Mouse (Mus musculus) adipocyte (in vitro differentiated cells): Measurements from ENCODE around the gene C1qa.

ENCODE experiments used
- DNase-seq: peaks from one replicate; pipeline ENCODE4 v3.0.0-alpha.2; 2016; ENCODE audit warnings: low spot score

Gene C1qa

DNA sequence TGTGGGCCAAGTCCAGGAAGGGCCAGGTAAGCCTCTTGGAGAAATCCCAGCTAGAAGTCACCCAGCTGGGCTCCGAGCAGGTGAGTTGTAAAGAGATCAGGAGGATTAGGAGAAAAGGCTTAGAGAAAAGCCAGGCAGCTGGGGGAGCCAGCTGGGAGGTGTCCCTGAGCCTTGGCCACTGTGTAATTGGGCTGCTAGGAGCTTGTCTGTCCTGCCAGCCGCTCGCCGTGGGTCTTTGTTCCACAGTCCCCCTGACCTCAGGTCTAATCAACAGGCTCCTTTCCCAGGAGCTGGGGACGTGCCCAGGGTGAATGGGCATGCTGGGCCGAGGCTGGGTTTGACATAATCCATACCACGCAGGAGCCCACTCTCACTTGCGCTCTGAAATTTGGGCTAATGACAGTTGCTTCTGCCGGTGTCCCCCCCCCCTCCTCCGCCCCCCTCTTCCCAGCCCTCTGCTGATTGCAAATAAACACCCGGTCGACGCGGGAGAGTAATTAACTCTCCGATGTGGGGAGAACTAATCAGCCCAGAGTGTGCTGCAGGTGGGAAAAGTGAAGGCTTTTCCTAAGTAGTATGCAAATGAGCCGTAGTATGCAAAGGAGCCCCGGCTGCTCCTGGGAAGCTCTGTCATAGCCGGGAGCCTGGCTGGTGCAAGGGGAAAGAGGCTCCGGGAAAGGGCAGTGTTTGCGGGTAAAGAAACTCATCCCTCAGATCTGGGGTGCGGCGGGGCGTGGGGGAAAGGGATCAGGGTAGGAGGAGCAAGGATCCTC lies 6.3 kb upstream of the C1qa start:
- DNase-seq, result no peak

DNA sequence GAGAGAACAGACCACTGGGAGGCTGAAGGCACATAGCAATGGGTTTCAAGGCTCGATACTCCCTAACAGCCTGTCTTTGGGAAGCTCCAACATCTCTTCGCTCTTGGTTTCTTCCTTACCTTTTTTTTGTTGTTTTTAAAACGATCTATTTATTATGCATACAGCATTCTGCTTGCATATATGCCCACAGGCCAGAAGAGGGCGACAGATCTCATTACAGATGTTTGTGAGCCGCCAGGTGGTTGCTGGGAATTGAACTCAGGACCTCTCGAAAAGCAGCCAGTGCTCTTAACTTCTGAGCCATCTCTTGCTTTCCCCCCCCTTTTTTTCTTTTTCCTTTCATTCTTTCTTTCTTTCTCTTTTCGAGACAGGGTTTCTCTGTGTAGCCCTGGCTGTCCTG lies 551 bp upstream of the C1qa start:
- no peak for DNase-seq

DNA sequence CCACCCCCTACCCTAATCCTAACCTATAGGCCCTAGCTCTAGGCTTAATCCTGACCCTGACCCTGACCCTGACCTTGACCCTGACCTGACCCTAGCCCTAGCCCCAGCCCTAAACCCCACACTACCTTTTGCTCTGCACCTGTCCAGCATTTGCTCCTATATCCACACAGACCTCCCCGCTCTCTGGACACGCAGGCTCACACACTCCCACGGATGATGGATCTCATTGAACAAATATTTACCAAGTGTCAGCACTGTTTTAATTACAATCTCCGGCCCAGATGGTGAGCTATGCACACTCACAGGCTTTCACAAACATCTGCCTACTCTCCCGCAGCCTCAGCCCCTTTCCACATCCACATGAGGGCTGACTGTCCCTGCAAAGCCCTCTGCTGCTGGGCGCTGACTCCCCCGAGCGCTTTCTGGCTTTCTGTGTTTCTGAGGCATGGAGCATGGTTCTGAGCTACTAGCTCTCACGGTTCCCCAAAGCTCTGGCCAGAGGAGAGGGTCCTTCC lies 462 bp downstream of the C1qa start:
- no peak for DNase-seq

DNA sequence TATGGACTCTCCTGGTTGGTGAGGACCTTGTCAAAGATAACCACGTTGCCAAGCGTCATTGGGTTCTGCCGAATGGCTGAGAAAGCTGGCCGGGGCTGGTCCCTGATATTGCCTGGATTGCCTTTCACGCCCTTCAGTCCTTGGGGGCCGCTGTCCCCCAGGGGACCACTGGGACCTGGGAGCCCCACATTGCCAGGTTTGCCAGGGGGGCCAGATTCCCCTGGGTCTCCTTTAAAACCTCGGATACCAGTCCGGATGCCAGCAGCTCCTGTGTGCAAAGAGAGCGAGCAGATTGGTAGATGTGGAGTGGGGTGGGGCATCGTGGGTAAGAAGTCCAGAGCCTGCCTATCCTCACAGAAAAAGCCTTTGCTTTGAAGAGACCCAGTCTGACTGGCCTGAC lies 2.1 kb downstream of the C1qa start:
- no peak for DNase-seq

DNA sequence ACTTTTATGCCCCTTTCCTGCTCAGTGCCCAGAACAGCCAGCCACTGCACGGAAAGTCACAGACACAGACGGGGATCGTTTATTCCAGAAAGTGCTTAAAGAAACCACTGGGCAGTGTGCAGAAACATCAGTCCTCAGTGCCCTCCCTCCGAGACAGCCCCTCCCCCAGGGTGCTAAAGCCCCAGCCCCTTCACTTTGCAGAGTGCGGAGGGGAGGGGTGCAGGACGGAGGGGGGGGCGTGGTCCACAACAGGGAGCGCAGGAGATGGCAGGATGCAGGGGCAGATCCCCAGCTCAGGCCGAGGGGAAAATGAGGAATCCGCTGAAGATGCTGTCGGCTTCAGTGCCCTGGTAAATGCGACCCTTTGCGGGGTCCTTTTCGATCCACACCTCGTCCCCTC lies 2.7 kb downstream of the C1qa start:
- DNase-seq, result no peak

DNA sequence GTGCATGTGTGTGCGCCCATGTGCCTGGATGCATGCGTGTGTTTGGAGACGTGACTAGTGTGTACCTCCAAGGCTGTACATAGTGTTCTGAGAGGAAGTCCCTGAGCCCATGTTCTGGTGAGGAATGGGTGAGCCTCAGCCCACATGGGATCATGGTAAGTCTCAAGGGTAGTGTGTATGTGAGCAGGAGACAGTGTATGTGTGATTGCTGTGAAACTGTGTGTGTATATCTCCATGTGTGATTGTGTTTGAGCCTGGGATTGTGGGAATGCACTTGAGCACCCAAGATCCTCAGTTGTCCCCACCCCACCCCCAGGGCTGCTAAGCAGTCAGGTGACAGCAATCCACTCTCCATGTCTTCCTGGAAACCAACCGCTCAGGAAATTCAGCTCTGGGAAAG lies 3.8 kb downstream of the C1qa start:
- no peak for DNase-seq

DNA sequence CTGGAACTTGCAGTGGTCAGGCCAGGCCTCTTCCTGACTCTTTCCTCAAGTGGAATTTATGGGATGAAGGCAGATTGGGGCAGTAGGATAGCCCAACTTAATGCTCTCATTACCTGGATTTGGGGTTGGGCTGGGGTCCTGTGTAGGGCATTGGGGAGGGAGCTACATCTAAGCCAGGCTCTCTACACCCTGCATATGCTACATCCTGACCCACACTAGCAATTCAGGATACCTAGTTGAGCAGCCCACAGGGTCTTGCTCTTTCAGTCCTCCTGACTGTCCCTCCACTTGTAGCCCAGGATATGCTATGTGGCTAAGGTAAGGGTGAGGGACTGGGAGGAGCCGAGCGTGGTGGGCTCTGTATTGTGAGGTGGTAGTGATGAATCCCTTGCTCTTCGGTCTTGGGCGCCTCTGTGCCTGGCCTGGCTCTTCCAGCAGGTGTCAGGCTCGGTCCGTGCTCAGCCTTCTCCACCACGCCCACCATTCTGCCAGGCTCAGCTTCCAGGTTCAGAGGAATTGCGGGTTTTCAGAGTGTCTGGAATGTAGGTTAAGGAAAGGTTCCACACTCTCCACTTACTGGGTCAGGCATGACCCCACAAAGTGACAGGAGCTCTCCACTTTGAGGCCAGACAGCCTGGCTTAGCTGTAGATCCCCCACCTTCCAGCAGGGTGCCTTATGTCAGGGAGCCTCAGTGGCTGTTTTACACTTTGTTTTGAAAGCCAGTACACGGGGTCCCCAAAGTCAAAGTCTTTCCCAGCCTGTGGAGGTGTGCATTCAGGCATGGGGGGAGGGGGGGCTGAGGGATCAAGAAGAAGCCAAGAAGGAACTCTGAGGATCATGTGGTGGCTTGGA lies 4.7 kb downstream of the C1qa start:
- peak; percentile 30 for DNase-seq

DNA sequence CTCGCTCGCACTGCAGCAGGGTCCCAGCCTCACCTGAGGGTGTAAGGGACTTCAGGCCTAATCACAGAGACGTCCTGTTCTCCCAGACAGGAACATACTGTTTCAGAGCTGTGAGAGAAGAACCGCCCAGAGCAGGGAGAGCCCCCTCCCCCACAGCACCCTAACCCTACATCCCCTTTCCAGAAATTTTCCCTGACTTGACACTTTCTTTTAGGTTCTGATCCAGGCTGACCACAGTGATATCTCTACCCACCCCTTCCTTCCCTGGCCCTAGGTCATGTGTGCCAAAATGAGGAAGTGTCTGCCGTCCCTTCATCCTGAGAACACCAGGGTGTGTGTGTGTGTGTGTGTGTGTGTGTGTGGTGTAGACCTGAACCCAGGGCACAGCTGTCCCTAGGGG lies 5.8 kb downstream of the C1qa start, which contains the start of gene C1qc:
TSS of gene C1qc (minus strand) at position 255 of the 400 bp plus-strand sequence.
- no peak for DNase-seq

DNA sequence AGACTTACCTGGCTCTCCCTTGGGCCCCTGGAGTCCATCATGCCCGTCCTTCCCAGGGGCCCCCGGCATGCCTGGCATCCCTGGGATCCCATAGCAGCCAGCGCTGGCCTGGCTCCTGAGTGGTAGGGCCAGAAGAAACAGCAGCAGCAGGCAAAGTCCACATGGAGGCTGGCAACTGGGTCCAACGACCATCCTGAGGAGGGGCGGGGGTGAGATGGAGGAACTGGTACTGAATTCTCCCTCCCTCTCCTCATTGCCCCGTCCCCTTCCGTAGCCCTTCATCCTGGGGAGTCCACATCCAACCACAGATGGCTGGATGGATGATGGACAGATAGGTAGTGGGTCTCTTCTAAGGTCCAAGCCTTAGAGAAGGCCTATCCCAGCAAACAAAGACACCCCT lies 6.2 kb downstream of the C1qa start:
- no peak for DNase-seq

DNA sequence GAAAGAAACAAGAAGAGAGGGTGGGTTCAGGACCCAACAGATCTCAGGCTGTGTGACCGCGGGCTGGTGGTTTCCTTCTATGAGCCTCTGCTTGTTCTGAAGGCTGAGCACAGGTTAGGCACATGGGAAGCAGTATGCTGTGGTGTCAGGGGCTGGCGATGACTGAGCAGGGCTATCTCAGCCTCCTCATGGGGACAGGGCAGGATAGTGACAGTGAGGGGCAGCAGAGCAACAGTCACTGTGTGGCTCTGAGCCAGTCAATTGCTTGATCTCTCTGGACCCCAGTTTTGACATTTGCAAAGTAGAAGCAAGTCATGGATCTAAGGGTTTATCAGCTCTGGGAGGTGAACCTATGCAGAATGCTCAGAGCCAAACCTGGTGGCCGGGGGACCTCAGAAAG lies 7.5 kb downstream of the C1qa start:
- no peak for DNase-seq

DNA sequence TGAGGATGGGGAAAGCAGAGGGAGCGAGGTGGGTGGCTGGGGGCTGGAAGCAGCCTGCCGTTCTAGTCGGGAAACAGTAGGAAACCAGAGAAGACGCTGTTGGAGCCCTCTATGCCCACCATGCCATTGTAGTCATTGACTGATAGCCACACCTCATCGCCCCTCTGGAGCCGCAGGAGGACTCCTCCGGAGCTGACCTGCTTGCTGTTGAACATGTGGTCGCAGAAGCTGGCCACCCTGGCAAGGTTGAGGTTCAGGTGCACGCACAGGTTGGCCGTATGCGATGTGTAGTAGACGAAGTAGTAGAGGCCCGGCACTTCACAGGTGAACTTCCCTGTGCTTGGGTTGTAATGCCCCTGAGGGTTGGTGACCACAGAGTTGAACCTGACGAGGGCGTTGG lies 8.6 kb downstream of the C1qa start:
- DNase-seq, result no peak

DNA sequence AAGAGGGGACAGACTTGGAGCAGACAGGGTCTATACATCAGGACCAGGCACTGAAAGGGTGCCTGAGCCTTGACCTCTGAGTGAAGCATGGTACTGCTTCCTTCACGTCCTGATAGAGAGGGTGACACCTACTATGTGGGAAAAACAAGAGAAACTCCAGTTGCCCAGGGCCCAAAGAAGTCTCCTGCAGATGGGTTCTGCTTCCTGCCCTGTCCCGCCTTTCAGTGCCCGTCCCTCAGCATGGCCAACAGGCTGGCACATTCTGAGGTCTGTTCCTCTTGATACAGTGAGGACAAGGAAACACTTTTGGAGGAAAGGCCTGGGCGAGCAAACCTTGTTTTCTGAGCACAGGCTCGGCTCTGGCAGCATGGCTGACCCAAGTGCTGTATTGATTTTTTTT lies 10.9 kb downstream of the C1qa start:
- DNase-seq, result no peak

DNA sequence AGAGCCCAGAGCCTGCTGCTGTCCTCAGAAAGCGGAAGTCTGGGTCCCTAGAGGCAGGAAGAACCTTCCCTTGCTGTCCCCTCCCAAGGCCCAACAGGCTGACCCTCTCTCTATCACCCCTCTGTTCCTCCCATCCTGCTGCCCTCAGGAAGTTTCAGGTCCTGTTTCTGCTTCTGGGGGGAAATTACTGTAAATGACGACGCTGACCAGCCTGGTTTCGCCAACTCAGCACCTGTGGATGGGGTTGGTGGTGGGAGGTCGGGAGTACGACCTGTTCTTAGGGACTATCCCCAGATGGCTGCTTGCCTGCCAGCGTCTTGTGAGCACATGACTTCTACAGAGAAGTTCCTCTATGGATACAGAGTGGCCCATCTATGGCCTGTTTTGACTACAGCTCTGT lies 12.5 kb downstream of the C1qa start, which contains the start of gene C1qb:
TSS of gene C1qb (minus strand) at position 87 of the 400 bp plus-strand sequence.
- no peak for DNase-seq

DNA sequence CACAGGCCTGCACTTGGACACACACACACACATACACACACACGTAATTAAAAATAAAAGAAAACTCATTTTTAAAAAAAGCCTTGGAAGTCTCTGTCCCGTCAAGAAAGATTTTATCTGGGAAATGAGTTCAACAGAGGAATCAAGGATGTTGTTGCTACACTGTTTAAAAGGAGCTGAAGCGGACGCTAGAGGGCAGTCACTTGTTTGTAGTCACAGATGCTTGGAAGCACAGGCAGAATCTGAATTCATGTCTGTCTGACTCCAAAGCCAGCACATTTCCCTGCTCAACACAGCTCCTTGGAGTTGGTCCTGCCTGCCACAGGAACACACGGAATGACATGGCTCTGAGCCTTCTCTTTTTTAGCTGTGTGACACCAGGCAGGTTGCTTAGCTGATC lies 20.0 kb downstream of the C1qa start:
- peak; percentile 31 for DNase-seq

DNA sequence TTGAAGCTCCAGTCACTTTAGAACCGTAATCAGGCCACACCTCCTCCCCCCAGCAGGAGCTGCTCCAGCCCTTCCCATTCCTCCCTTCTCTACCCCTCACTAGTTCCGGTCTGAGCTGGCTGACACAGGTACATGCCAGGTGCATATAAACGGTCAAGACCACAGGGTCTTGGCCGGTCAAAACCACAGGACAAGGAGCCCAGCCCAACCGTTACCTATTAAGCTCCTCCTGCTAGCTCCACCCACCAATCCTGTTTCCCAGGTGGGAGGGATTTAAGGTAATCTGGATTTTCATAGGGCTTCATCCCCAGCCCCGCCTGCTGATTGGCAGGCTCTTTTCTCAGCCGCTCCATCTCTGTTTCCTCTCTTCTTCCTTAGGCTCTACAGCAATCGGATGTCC lies 20.4 kb downstream of the C1qa start:
- no peak for DNase-seq

DNA sequence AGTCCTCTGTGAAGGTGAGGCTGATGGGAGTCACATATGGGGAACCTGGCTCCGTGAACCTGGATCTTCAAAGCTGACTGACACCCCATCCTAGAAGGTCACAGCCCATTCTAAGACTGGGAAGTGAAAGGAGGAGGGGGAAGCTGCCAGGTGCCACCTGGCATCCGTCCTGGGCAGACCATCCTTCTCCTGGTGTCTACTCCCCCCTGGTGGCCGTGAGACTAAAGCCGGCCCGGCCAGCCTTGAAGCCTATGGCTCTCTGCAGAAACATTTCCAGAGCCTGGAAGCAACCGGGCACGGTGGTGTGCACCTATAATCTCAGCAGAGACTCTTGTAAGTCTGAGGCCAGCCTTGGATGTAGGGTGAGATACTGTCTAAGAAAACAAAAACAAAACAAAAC lies 21.6 kb downstream of the C1qa start:
- DNase-seq, result peak; percentile 43

DNA sequence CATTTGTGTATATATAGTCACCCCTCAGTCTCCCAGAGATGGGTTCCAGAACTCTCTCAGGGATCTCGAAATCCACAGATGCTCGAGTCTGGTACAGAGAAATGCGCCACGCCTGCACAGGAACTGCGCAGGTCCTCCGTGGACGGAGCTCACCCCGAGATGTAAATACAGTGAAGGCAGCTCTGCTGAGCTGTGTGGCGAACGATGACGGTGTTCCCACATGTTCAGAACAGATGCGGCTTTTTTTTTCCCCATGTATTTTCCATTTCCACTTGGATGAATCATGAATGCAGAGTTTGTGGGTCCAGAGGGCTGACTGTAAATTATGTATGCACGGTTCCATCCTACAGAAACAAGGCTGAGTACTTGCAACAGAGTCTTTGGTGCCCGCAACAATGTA lies 23.6 kb downstream of the C1qa start:
- DNase-seq, result no peak

DNA sequence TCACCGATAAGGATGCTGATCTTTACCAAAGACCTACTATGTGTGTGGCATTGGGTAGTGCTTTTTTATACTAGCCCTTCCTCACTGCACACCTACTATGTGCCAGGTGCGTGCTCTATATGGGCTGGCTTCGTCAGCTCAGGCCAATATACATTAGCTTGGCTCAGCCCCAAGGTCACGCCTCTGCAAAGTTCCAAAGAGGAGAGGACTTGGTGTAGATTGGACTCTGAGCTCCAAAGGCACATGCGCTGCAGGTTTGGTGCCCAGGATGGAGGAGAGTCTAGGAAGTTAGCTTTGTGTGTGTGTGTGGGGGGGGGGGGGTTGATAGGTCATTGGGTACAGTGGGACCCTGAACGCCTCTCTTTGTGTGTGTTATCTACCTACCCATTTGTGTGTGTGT lies 30.2 kb downstream of the C1qa start:
- no peak for DNase-seq

DNA sequence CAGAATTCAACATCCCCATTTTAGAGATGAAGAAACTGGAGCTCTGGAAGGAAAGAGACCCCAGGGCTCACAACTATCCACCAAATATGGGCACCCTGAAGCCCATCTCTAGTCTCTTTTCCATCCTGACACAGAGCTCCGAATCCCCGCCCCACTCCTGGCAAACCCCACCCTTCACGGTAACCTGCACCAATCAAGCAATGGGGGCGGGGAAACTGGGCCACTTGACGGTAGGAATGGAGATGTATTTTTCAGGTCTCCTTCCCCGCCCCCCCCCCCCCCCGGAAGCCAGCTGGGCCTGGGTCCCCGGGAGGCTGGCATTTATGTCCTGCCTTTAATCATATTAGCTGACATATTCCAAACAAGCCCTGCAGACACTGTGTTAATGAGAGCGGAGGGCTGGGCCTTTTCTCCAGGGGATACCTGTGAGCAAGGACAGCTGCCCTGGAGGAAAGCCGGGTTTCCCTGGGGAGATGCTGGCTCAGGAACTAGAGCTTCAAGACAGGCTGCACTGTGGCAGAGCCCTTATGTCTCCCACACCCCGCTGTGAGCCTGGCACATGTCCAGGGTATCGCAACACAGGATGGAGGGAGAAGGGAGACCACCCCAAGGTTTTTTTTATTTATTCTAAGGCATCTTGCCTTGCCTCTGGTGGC lies 30.8 kb downstream of the C1qa start:
- no peak for DNase-seq

DNA sequence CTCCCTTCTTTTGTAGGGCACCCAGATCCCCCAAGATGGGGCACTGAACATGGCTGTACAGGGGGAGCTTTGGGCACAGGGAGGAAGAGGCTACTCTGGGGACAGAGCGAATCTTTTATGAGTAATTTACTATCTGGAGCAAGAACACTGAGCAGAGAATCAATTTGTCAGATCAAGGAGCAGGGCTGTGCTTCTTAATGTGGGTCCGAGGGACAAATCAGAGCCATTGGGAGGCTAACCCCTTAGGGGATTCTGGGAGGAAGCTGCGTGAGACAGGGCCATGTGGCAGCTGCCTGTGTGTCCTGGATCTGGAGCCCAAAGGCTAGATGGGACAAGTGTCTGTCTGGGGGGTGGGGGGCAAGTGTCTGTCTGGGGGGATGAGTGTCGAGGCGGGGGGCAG lies 33.1 kb downstream of the C1qa start:
- no peak for DNase-seq

DNA sequence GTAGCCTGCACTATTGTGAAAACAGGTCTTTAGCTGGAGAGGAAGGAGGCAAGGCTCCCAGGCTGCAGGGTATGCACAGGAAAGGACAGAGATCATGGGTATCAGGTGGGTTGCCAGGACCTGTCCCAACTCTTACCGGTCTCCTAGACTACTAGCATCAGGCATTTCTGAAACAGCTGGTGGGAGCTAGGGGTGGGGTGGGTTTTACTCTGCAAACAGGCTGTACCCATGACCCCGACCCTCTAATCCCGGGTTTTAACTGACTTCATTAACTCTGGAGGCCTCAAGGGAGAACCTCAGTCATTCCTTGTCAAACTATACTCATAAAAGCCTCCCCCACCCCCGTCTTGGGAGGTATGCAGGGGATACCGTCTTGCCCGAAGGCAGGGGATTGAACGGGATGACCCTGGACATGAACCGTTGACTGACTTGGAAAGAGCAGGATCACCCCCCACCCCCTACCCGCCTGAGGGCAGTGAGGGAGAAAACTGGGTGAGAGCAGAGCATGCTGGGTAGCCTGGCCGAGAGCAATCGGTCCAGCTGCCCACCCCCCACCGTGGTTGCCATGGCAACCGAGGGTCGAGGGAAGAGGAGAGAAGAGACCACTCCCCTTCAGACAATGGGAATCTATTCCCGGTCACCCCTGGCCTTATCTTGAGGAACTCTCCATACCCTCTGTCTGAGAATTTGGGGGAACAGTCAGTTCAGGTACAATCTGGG lies 33.7 kb downstream of the C1qa start:
- DNase-seq, result no peak

DNA sequence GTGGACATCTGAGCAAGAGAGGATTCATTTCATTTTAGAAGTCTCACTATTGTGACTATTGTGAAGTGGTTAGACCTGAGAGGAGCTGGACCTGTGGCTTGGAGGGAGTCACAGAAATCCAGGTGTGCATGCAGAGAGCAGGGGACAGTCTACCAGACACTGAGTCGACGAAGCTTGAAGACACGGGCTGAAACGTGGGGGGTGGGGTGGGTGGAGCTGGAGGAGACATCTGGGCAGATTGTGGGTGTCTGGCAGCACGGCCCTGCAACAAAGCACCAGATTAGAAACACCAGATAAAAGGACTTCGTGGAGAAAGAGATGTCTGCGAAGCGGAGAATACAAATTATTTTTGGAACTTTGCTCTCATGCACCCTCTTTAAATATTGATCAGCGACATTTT lies 35.1 kb downstream of the C1qa start:
- no peak for DNase-seq
